Mouse (Mus musculus): ENCODE results near the gene Isl1.

The Isl1 gene

DNA sequence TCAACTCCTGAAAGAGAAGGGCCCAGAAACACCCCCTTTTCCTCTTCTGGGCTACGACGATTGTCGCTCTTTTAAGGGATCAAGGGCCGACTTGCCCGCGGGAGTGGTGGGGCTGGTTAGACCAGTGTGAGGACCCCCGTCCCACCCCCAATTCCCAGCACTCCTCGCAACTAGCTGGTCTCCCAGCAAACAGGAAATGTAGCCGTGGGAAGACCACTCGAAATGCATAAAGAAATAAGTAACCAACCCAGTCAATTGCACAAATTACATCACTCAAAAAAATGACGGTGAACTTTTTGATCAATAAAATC lies 15.4 kb downstream of the Isl1 start:
- DNase-seq, result no peak

DNA sequence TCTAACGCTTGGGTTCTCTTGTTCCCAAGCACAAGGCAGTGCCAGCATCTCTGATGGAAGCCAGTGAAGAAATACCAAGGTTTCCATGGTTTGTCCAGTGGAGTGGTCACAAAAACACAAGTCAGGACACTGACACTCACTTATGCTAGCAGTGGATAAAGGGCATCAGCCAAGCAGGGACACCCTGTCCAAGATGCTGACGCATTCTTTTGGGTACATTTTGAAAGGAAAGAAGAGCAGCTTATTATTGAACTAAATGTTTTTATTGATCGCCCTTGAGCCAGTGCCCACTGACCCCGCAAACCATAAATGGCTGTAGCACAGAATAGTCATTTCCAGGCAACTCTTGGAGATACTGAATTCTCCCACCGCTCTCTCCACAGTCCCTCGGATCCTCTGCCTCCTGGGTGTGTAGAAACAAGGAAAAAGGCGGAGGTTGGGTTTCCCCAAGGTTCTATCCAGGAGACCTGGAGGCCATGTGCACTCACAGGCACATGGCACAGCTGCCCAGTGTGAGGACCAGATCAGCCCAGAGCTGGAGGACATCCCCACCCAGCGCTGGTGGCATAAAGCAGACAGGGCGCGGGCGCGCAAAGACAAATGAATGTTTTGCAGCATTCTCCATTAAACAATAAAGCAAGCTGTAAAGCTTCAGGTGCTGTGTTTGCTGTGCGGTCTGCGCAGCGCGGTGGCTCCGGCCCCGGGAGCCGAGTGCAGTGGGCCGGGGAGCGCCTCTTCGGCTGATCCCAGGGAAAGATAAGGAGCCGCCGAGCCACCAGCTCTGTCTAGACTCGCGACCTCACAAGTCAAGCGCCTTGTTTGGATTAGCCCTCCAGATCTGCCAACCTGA lies 16.0 kb downstream of the Isl1 start:
- DNase-seq, result no peak

DNA sequence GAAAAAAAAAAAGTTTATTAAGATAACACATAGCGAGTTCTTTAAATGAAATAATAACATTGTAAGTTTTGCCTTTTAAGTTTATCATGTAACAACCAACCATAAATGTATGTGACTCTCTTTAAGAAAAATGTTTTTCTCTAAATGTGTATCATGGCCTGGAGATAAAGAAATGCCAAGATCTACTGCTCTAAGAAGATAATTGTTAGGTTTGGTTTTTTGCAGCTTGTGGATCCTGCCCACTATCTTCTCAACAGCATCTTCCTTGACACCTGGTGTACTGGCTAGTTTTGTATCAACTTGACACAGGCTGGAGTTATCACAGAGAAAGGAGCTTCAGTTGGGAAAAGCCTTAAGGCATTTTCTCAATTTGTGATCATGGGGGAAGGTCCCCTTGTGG lies 19.8 kb downstream of the Isl1 start:
- DNase-seq, result no peak

DNA sequence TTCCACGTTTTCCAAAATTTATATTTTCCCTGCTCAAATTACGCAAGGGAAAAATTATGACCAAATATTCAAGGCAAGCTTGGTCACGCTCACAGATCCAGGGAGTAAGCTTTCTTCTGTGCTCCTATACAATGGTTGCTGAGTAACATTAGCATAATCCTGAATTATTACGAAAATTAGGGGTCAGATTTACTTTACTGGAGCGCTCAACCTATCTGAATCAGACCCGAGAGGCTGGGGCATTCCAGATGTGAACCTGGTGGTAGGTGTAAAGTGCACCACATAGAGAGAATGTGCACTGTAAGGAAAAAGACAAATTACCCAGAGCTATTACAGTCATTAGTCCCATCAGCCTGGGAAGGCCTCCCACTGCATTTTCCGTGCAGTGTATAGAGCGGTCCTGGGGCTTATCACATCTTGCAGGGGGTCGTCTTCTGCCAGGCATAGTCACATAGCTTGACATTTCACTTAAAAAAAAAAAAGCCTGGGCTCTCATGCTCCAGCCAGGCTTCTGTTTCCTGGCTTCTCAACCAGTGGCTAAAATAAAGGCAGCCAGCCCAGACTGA lies 30.2 kb downstream of the Isl1 start:
- no peak for DNase-seq
